Mouse (Mus musculus): ENCODE data around the gene Tdpoz4. TPM values are rescaled to one million over a fixed set of nuclear protein-coding genes. Genes with fewer than 3 reads are reported as not detected.
A peak's percentile ranks its signal among the peaks of the same experiment; 100 is the strongest.
"Not testable (repeated sequence)": the region's sequence is repeated elsewhere in the genome, so short reads cannot be mapped to it uniquely, and the experiment has no call there.

Tdpoz4 gene
- polyA plus RNA-seq (2015; fragmentation: Nextera tagmentation; extraction: Ambion mirVana): not detected in 2 replicates

- not testable (repeated sequence) for DNase-seq (ENCODE audit: low spot score); H3K9me3 ChIP-seq (replicated peaks; ENCODE audit: low read length); H3K36me3 ChIP-seq (ENCODE audit: insufficient read depth, low read length); H3K9ac ChIP-seq (ENCODE audit: low read depth, low read length); H3K4me2 ChIP-seq (ENCODE audit: low read length); H3K4me3 ChIP-seq (replicated peaks; ENCODE audit: low read depth, low read length); H3K4me1 ChIP-seq (replicated peaks; ENCODE audit: insufficient read depth, low read length); ATAC-seq (replicated peaks; ENCODE audit: low FRiP score, low read depth); H3K27ac ChIP-seq; H3K27me3 ChIP-seq (ENCODE audit: insufficient read depth, low read length)
Observed at GRCm38 (mm10) chr3:93796098-93796497, at the start of gene Tdpoz4. Gene Tdpoz4, plus strand, starts transcription at chr3:93796398.

DNA sequence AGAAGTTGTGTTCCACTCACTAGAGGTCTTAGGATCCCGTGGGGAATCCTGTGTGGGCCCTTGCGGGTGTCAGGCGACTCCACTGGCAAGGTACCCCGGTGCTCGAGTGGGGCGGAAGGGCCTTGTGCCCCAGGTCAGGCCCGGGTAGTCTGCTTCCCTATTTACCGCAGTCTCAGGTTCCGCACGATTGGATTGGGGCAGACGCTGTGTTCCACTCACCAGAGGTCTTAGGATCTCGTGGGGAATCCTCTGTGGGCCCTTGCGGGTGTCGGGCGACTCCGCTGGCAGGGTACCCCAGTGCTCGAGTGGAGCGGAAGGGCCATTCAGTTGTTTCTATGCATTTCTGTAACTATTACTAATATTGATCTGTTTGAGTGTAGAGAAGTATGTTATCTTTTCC, 42.2 kb upstream of the Tdpoz4 start:
- ATAC-seq (replicated peaks; ENCODE audit: low FRiP score, low read depth); H3K9ac ChIP-seq (ENCODE audit: low read depth, low read length); H3K4me2 ChIP-seq (ENCODE audit: low read length); H3K9me3 ChIP-seq (replicated peaks; ENCODE audit: low read length); H3K4me1 ChIP-seq (replicated peaks; ENCODE audit: insufficient read depth, low read length); H3K27ac ChIP-seq; H3K27me3 ChIP-seq (ENCODE audit: insufficient read depth, low read length); H3K36me3 ChIP-seq (ENCODE audit: insufficient read depth, low read length); H3K4me3 ChIP-seq (replicated peaks; ENCODE audit: low read depth, low read length); DNase-seq (ENCODE audit: low spot score): not testable (repeated sequence)
- WGBS: 90% methylated on average over 18 of the region's 18 CpGs

DNA sequence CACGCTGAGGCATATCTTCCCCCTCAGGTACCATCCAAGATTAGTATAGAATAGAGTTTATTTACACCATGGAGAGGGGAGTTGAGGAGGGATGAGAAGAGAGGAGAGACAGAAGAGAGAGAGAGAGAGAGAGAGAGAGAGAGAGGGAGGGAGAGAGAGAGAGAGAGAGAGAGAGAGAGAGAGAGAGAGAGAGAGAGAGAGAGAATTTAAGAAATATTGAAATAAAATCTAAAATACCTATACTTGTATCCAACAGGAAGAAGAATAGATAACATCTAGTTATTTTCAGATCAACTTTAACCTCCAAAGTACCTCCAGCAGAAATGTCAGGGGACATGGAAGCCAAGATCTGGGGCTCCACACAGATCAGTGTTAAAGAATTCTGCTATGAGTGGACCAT, 23.5 kb upstream of the Tdpoz4 start, which contains the start of gene Gm5773:
TSS of gene Gm5773 (plus strand) at position 301 of the 400 bp plus-strand sequence.
- not testable (repeated sequence) for ATAC-seq (replicated peaks; ENCODE audit: low FRiP score, low read depth); H3K27ac ChIP-seq; H3K9ac ChIP-seq (ENCODE audit: low read depth, low read length); H3K4me1 ChIP-seq (replicated peaks; ENCODE audit: insufficient read depth, low read length); DNase-seq (ENCODE audit: low spot score); H3K36me3 ChIP-seq (ENCODE audit: insufficient read depth, low read length); H3K27me3 ChIP-seq (ENCODE audit: insufficient read depth, low read length); H3K9me3 ChIP-seq (replicated peaks; ENCODE audit: low read length); H3K4me3 ChIP-seq (replicated peaks; ENCODE audit: low read depth, low read length); H3K4me2 ChIP-seq (ENCODE audit: low read length)
- 92% methylated on average over 1 of the region's 1 CpGs for WGBS

DNA sequence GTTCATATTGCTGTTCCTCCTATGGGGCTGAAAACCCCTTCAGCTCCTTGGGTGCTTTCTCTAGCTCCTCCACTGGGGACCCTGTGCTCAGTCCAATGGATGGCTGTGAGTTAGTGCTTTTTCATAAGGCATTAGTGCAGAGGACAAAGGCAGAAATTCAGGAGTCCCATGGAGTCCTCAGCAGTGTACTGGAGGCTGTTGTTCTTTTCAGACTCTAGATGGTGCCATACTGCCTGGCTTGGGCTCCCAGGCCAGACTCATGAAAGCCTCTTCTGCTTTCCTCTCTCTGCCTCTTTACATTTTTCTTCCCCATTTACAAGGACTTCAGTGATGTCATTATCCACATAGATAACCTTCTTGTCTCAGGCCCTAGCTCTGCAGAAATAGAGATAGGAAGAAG, 17.1 kb downstream of the Tdpoz4 start:
- H3K9ac ChIP-seq (ENCODE audit: low read depth, low read length); H3K36me3 ChIP-seq (ENCODE audit: insufficient read depth, low read length); H3K27ac ChIP-seq; H3K4me3 ChIP-seq (replicated peaks; ENCODE audit: low read depth, low read length); H3K4me2 ChIP-seq (ENCODE audit: low read length); ATAC-seq (replicated peaks; ENCODE audit: low FRiP score, low read depth); H3K9me3 ChIP-seq (replicated peaks; ENCODE audit: low read length); H3K27me3 ChIP-seq (ENCODE audit: insufficient read depth, low read length); H3K4me1 ChIP-seq (replicated peaks; ENCODE audit: insufficient read depth, low read length): not testable (repeated sequence)
- peak; percentile 44 for TF ChIP-seq CTCF (IDR thresholded peaks at IDR 0.05; ENCODE audit: low read depth)
- DNase-seq (ENCODE audit: low spot score): peak; percentile 1

GRCm38 (mm10) chr3:93825720-93826119, 29.5 kb downstream of the Tdpoz4 start, which contains the start of gene Tdpoz3:
Gene Tdpoz3, plus strand, starts transcription at chr3:93826020.
- not testable (repeated sequence) for DNase-seq (ENCODE audit: low spot score); H3K27me3 ChIP-seq (ENCODE audit: insufficient read depth, low read length); ATAC-seq (replicated peaks; ENCODE audit: low FRiP score, low read depth); H3K36me3 ChIP-seq (ENCODE audit: insufficient read depth, low read length); H3K4me1 ChIP-seq (replicated peaks; ENCODE audit: insufficient read depth, low read length); H3K9ac ChIP-seq (ENCODE audit: low read depth, low read length); H3K4me2 ChIP-seq (ENCODE audit: low read length); H3K4me3 ChIP-seq (replicated peaks; ENCODE audit: low read depth, low read length); H3K9me3 ChIP-seq (replicated peaks; ENCODE audit: low read length); H3K27ac ChIP-seq
- WGBS: 90% methylated on average over 1 of the region's 1 CpGs

Other genes starting within 250 kb of the Tdpoz4 start
- 534 and 566 TPM in 2 replicates for gene S100a10, start 241.3 kb upstream of the Tdpoz4 start, polyA plus RNA-seq (2015; fragmentation: Nextera tagmentation; extraction: Ambion mirVana)
- gene Tdpoz2, start 143.7 kb upstream of the Tdpoz4 start, polyA plus RNA-seq (2015; fragmentation: Nextera tagmentation; extraction: Ambion mirVana): not detected in 2 replicates
- gene Tdpoz1, start 120.1 kb upstream of the Tdpoz4 start, polyA plus RNA-seq (2015; fragmentation: Nextera tagmentation; extraction: Ambion mirVana): not detected in 2 replicates
- not detected in 2 replicates for gene Gm37596, start 103.3 kb upstream of the Tdpoz4 start, polyA plus RNA-seq (2015; fragmentation: Nextera tagmentation; extraction: Ambion mirVana)
- not detected in 2 replicates for gene Gm5773, start 23.4 kb upstream of the Tdpoz4 start, polyA plus RNA-seq (2015; fragmentation: Nextera tagmentation; extraction: Ambion mirVana)
- gene Tdpoz3, start 29.6 kb downstream of the Tdpoz4 start, polyA plus RNA-seq (2015; fragmentation: Nextera tagmentation; extraction: Ambion mirVana): not detected in 2 replicates
- not detected in 2 replicates for gene Gm9117, start 147.1 kb downstream of the Tdpoz4 start, polyA plus RNA-seq (2015; fragmentation: Nextera tagmentation; extraction: Ambion mirVana)
- gene Tdpoz5, start 164.9 kb downstream of the Tdpoz4 start, polyA plus RNA-seq (2015; fragmentation: Nextera tagmentation; extraction: Ambion mirVana): not detected in 2 replicates